Mouse (Mus musculus) heart, embryonic 13.5 days (tissue): ENCODE measurements around the gene Galnt18. TPM values are rescaled to one million over a fixed set of nuclear protein-coding genes. Genes with fewer than 3 reads are reported as not detected.

Experiments
- ATAC-seq: fragments of 200-750 bp; cut with Nextera tagmentation; 2 replicates; pipeline ENCODE4 v1.8.0; 2017; ENCODE audit warnings: moderate TSS enrichment; ENCODE audit not compliant: insufficient number of reproducible peaks, low FRiP score, low TSS enrichment; ENCODE audit errors: extremely low read depth
- H3K27ac ChIP-seq: fragments of 300-500 bp; sonication (generic); replicated peaks from 2 replicates; pipeline ENCODE4 v1.5.1; 2015; ENCODE audit warnings: moderate library complexity, mild to moderate bottlenecking, inconsistent platforms
- H3K27me3 ChIP-seq: fragments of 300-500 bp; sonication (generic); replicated peaks from 2 replicates; pipeline ENCODE4 v1.6.1; 2015; ENCODE audit warnings: mild to moderate bottlenecking, inconsistent platforms
- H3K36me3 ChIP-seq: fragments of 300-500 bp; sonication (generic); 2 replicates; pipeline ENCODE4 v1.6.1; 2015; ENCODE audit warnings: mild to moderate bottlenecking, inconsistent platforms
- H3K4me1 ChIP-seq: fragments of 300-500 bp; sonication (generic); 2 replicates; pipeline ENCODE4 v1.6.1; 2015; ENCODE audit warnings: inconsistent platforms
- H3K4me2 ChIP-seq: fragments of 300-500 bp; sonication (generic); 2 replicates; pipeline ENCODE4 v1.6.1; 2015; ENCODE audit warnings: inconsistent platforms, mild to moderate bottlenecking, moderate library complexity
- H3K4me3 ChIP-seq: fragments of 300-500 bp; sonication (generic); 2 replicates; pipeline ENCODE4 v1.5.1; 2015; ENCODE audit warnings: moderate library complexity, mild to moderate bottlenecking, inconsistent platforms
- H3K9ac ChIP-seq: fragments of 300-500 bp; sonication (generic); 2 replicates; pipeline ENCODE4 v1.6.1; 2015; ENCODE audit warnings: inconsistent platforms, mild to moderate bottlenecking, moderate library complexity
- H3K9me3 ChIP-seq: fragments of 300-500 bp; sonication (generic); 2 replicates; pipeline ENCODE4 v1.6.1; 2016; ENCODE audit warnings: inconsistent platforms
- WGBS: fragments of 180-500 bp; shearing (Covaris S2); methylation state at CpG from one replicate; pipeline ENCODE4 v1.1.7; 2015; ENCODE audit warnings: mixed read lengths; 5-methylcytosine and 5-hydroxymethylcytosine counted together
- polyA plus RNA-seq: library from polyadenylated mRNA; unstranded; fragments of >200 nt; fragmentation: Nextera tagmentation; extraction: Ambion mirVana; gene quantifications from 2 replicates; pipeline ENCODE4 v1.2.1, GENCODE M21; 2015

Gene Galnt18
- polyA plus RNA-seq, 1 experiment from 2014 or later, result 12.1 TPM

DNA sequence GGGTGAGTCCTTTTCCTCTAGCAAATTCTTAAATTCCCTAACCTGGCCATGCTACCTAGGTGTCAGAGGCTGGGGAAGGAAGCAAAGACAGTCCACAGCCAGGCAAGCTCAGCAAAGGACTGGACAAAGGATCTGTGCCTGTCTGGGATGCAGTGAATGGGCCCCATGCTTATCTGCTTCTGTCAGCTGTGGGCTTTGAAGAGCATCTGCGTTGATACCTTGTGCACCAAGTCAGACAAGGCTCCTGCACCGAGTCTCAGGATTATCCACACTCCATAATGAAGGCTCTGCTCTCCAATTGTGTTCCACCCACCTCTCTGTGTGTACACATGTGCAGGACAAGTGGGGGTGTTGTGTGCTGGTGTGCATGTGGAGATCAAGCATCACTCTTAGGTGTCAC is 153.5 kb downstream of the Galnt18 start:
- ATAC-seq, result no peak
- 51% methylated on average over 2 of the region's 2 CpGs for WGBS
- 0 out of 2 replicates have a peak, but pooled peaks cover 3% of the 10 kb centered on the region for H3K4me1 ChIP-seq
- no peak overlapping the region for H3K27ac ChIP-seq
- no peak overlapping the region for H3K9ac ChIP-seq
- H3K9me3 ChIP-seq, result no peaks in the 10 kb centered on the region
- no peaks in the 10 kb centered on the region for H3K27me3 ChIP-seq
- no peak overlapping the region for H3K4me2 ChIP-seq
- no peak overlapping the region for H3K4me3 ChIP-seq
- no peaks in the 10 kb centered on the region for H3K36me3 ChIP-seq

DNA sequence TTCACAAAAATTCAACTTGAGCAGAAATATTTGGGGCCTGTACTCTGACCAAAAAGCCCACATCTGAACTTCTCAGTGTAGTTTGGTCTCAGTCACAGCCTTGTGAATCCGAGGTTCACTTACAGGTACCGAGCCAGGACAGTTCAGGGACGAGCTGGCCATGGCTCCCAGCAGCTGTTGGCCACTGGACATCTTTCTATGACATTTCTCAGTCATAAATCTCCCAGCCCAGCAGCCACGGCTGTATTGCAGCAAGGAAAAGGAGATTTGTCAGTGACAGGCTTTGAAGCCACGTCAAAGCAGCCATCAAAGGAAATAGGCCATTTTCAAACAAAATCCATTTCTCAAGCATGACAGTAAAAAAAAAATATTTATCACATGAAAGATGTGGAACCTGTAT is 154.0 kb downstream of the Galnt18 start:
- Histone ChIP-seq H3K27ac (no peak overlapping the region), H3K9ac (no peak overlapping the region), H3K36me3 (no peaks in the 10 kb centered on the region), H3K27me3 (no peaks in the 10 kb centered on the region), H3K4me3 (no peak overlapping the region), H3K9me3 (no peaks in the 10 kb centered on the region), H3K4me2 (no peak overlapping the region), H3K4me1 (no peaks in the 10 kb centered on the region)
- WGBS, result 76% methylated on average over 5 of the region's 5 CpGs
- no peak for ATAC-seq

GRCm38 (mm10) chr7:111616231-111616937 is 163.4 kb downstream of the Galnt18 start:
- ATAC-seq, result no peak
- 78% methylated on average over 16 of the region's 16 CpGs for WGBS
- no peaks in the 10 kb centered on the region for H3K36me3 ChIP-seq
- no peaks in the 10 kb centered on the region for H3K27me3 ChIP-seq
- H3K9ac ChIP-seq, result no peak overlapping the region
- H3K4me2 ChIP-seq, result no peak overlapping the region
- no peak overlapping the region for H3K27ac ChIP-seq
- H3K4me1 ChIP-seq, result no peaks in the 10 kb centered on the region
- no peak overlapping the region for H3K4me3 ChIP-seq
- no peaks in the 10 kb centered on the region for H3K9me3 ChIP-seq

- H3K36me3 ChIP-seq, result no peaks in the 10 kb centered on the region
- no peak overlapping the region for H3K27ac ChIP-seq
- no peaks in the 10 kb centered on the region for H3K27me3 ChIP-seq
- no peaks in the 10 kb centered on the region for H3K4me1 ChIP-seq
- H3K9ac ChIP-seq, result no peak overlapping the region
- no peaks in the 10 kb centered on the region for H3K9me3 ChIP-seq
- H3K4me2 ChIP-seq, result no peak overlapping the region
- 65% methylated on average over 1 of the region's 1 CpGs for WGBS
- no peak overlapping the region for H3K4me3 ChIP-seq
- ATAC-seq, result no peak
Observed at GRCm38 (mm10) chr7:111614471-111614870, 165.3 kb downstream of the Galnt18 start.

DNA sequence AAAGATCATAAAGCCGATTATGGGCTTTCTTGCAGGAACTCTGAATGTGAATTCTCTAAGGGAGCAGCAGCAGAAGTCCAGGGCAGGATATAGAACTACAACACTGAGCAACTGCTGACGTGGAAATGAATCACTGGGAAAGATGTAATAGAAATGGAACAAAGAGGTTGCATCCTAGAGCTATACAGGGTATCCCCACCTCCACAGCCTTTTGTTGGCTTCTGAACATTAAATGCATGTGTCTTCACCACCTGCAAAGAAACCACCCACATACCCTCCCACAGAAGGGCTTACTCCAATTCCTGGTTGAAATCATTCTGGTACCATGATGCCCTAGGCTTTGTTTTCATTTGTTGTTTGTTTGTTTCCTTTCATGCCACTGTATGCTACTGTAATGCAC is 172.3 kb downstream of the Galnt18 start:
- H3K27me3 ChIP-seq, result no peaks in the 10 kb centered on the region
- no peak overlapping the region for H3K27ac ChIP-seq
- no peak for ATAC-seq
- no peak overlapping the region for H3K9ac ChIP-seq
- WGBS, result 75% methylated on average over 2 of the region's 2 CpGs
- no peaks in the 10 kb centered on the region for H3K36me3 ChIP-seq
- no peaks in the 10 kb centered on the region for H3K4me1 ChIP-seq
- H3K4me3 ChIP-seq, result no peak overlapping the region
- no peak overlapping the region for H3K4me2 ChIP-seq
- H3K9me3 ChIP-seq, result no peaks in the 10 kb centered on the region

- no peak overlapping the region for H3K4me3 ChIP-seq
- no peaks in the 10 kb centered on the region for H3K9me3 ChIP-seq
- H3K4me1 ChIP-seq, result no peaks in the 10 kb centered on the region
- no peaks in the 10 kb centered on the region for H3K36me3 ChIP-seq
- H3K27ac ChIP-seq, result no peak overlapping the region
- no peak overlapping the region for H3K4me2 ChIP-seq
- H3K9ac ChIP-seq, result no peak overlapping the region
- no peaks in the 10 kb centered on the region for H3K27me3 ChIP-seq
- ATAC-seq, result no peak
- WGBS, result 76% methylated on average over 3 of the region's 3 CpGs
Observed at GRCm38 (mm10) chr7:111606091-111606490, 173.7 kb downstream of the Galnt18 start.

GRCm38 (mm10) chr7:111605663-111606062 is 174.1 kb downstream of the Galnt18 start:
- no peaks in the 10 kb centered on the region for H3K4me1 ChIP-seq
- no peaks in the 10 kb centered on the region for H3K27me3 ChIP-seq
- no peaks in the 10 kb centered on the region for H3K9me3 ChIP-seq
- no peak overlapping the region for H3K9ac ChIP-seq
- H3K4me2 ChIP-seq, result no peak overlapping the region
- ATAC-seq, result no peak
- H3K4me3 ChIP-seq, result no peak overlapping the region
- H3K36me3 ChIP-seq, result no peaks in the 10 kb centered on the region
- H3K27ac ChIP-seq, result no peak overlapping the region

DNA sequence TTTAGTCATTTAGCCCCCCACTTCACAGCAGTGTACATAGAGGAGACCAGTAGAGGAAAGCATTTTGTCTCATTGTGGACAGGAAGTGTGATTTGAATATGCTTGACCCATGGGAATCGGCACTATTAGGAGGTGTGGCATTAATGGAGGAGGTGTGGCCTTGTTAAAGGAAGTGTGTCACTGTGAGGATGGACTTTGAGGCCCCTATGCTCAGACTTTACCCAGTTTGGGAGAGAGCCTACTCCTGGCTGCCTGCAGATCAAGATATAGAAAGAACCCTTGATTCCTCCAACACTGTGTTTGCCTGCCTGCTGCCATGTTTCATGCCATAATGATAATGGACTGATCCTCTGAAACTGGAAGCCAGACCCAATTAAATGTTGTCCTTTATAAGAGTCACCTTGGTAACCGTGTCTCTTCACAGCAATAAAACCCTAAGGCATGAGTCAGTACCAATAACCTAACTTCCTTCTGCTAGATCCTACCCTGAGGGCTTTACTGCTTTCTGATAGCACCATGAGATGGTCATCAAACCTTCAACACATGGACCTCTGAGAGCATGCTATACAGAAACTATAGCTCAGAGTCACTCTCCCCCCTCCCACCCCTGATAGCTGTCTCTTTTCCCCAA is 175.1 kb downstream of the Galnt18 start:
- Histone ChIP-seq H3K27me3 (no peaks in the 10 kb centered on the region), H3K9ac (no peak overlapping the region), H3K4me2 (no peak overlapping the region), H3K4me3 (no peak overlapping the region), H3K4me1 (no peaks in the 10 kb centered on the region), H3K9me3 (no peaks in the 10 kb centered on the region), H3K27ac (no peak overlapping the region), H3K36me3 (no peaks in the 10 kb centered on the region)
- ATAC-seq, result no peak
- WGBS, result 78% methylated on average over 2 of the region's 2 CpGs

DNA sequence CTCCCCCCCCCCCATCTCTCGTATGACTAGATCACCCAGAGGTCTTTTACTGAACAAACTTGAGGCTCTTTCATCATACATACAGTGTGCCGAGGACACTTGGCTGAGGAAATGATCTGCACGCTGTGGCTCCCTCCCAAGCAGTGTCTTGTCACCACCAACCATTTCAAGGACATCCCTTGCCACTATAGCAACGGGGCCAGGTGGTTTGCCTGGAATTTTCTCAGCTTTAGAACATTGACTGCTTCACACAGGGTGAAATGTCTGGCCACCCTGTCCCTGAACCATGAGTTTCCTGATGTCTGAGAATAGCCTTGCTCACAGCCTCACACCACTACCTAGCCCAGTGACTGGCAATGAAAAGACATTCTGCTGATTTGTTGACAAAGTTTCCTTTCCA is 176.6 kb downstream of the Galnt18 start:
- Histone ChIP-seq H3K9ac (no peak overlapping the region), H3K27me3 (peaks cover under 1% of the 10 kb centered on the region; the same call in 1 of the 2 replicates), H3K9me3 (no peaks in the 10 kb centered on the region), H3K4me3 (no peak overlapping the region), H3K36me3 (no peaks in the 10 kb centered on the region), H3K4me1 (no peaks in the 10 kb centered on the region), H3K27ac (no peak overlapping the region), H3K4me2 (no peak overlapping the region)
- ATAC-seq, result no peak
- WGBS, result 57% methylated on average over 4 of the region's 4 CpGs

- no peak for ATAC-seq
- no peaks in the 10 kb centered on the region for H3K36me3 ChIP-seq
- H3K4me2 ChIP-seq, result no peak overlapping the region
- no peaks in the 10 kb centered on the region for H3K4me1 ChIP-seq
- peaks cover 6% of the 10 kb centered on the region; the same call in 1 of the 2 replicates for H3K27me3 ChIP-seq
- no peak overlapping the region for H3K9ac ChIP-seq
- H3K27ac ChIP-seq, result no peak overlapping the region
- H3K9me3 ChIP-seq, result no peaks in the 10 kb centered on the region
- H3K4me3 ChIP-seq, result no peak overlapping the region
- WGBS, result 42% methylated on average over 4 of the region's 4 CpGs
Observed at GRCm38 (mm10) chr7:111601339-111602067, 178.3 kb downstream of the Galnt18 start.

DNA sequence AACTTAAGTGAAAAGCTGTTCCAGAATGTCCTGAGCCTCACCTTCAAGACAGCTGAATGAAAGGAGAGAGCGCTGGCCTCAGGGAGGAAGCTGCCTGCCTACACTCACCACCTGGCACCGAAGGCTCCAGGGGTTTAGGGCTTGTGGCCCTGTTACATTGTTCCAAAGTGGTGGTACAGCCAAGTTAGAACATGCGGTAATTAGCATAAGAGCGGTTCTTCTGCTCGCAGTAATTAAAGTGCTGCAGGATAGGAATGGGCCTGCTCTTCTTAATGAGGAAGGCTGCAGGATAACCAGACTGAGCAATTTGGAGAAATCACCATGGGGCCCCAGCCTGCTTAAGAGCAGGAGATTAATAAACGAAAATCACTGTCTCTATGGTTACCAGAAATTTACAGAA is 179.0 kb downstream of the Galnt18 start:
- no peak overlapping the region for H3K4me2 ChIP-seq
- H3K4me1 ChIP-seq, result no peaks in the 10 kb centered on the region
- no peak overlapping the region for H3K4me3 ChIP-seq
- no peak overlapping the region for H3K27ac ChIP-seq
- H3K36me3 ChIP-seq, result no peaks in the 10 kb centered on the region
- H3K9me3 ChIP-seq, result no peaks in the 10 kb centered on the region
- H3K9ac ChIP-seq, result no peak overlapping the region
- ATAC-seq, result no peak
- peaks cover 6% of the 10 kb centered on the region; the same call in 1 of the 2 replicates for H3K27me3 ChIP-seq
- 70% methylated on average over 6 of the region's 6 CpGs for WGBS
